Mouse (Mus musculus): Measurements from ENCODE around the gene Spaca6.

The Spaca6 gene

GRCm38 (mm10) chr17:17826751-17827657 lies at the start of gene Spaca6:
Spaca6 (plus strand) TSS chr17:17827158.
- in situ Hi-C loops (cut with MboI; ENCODE audit: low sequenced_read_pairs), result no loop called here

- in situ Hi-C loops (cut with MboI; ENCODE audit: low sequenced_read_pairs), result no loop called here
Measured at GRCm38 (mm10) chr17:17790866-17791630, 35.9 kb upstream of the Spaca6 start.

- in situ Hi-C loops (cut with MboI; ENCODE audit: low sequenced_read_pairs), result no loop called here
Measured at GRCm38 (mm10) chr17:17792578-17792977, 34.4 kb upstream of the Spaca6 start.

GRCm38 (mm10) chr17:17795527-17795926 lies 31.4 kb upstream of the Spaca6 start:
- in situ Hi-C loops (cut with MboI; ENCODE audit: low sequenced_read_pairs), result no loop called here

GRCm38 (mm10) chr17:17823612-17824336 lies 3.2 kb upstream of the Spaca6 start:
- in situ Hi-C loops (cut with MboI; ENCODE audit: low sequenced_read_pairs), result no loop called here

GRCm38 (mm10) chr17:17825921-17826591 lies 902 bp upstream of the Spaca6 start:
- in situ Hi-C loops (cut with MboI; ENCODE audit: low sequenced_read_pairs), result no loop called here

- in situ Hi-C loops (cut with MboI; ENCODE audit: low sequenced_read_pairs), result no loop called here
Measured at GRCm38 (mm10) chr17:17827658-17828190, 766 bp downstream of the Spaca6 start.

GRCm38 (mm10) chr17:17828191-17828981 lies 1.4 kb downstream of the Spaca6 start:
- in situ Hi-C loops (cut with MboI; ENCODE audit: low sequenced_read_pairs), result no loop called here

- in situ Hi-C loops (cut with MboI; ENCODE audit: low sequenced_read_pairs), result no loop called here
Measured at GRCm38 (mm10) chr17:17829052-17829785, 2.3 kb downstream of the Spaca6 start.

- in situ Hi-C loops (cut with MboI; ENCODE audit: low sequenced_read_pairs), result no loop called here
Measured at GRCm38 (mm10) chr17:17829816-17830535, 3.0 kb downstream of the Spaca6 start.

GRCm38 (mm10) chr17:17830731-17831130 lies 3.8 kb downstream of the Spaca6 start:
- in situ Hi-C loops (cut with MboI; ENCODE audit: low sequenced_read_pairs), result no loop called here

- in situ Hi-C loops (cut with MboI; ENCODE audit: low sequenced_read_pairs), result no loop called here
Measured at GRCm38 (mm10) chr17:17834896-17835295, 7.9 kb downstream of the Spaca6 start.

GRCm38 (mm10) chr17:17836101-17836500 lies 9.1 kb downstream of the Spaca6 start:
- in situ Hi-C loops (cut with MboI; ENCODE audit: low sequenced_read_pairs), result no loop called here

- in situ Hi-C loops (cut with MboI; ENCODE audit: low sequenced_read_pairs), result no loop called here
Measured at GRCm38 (mm10) chr17:17837426-17837825, 10.5 kb downstream of the Spaca6 start.

GRCm38 (mm10) chr17:17837919-17838701 lies 11.2 kb downstream of the Spaca6 start:
- in situ Hi-C loops (cut with MboI; ENCODE audit: low sequenced_read_pairs), result no loop called here

GRCm38 (mm10) chr17:17839276-17839675 lies 12.3 kb downstream of the Spaca6 start:
- in situ Hi-C loops (cut with MboI; ENCODE audit: low sequenced_read_pairs), result no loop called here

- in situ Hi-C loops (cut with MboI; ENCODE audit: low sequenced_read_pairs), result no loop called here
Measured at GRCm38 (mm10) chr17:17840796-17841195, 13.8 kb downstream of the Spaca6 start.
